Mouse (Mus musculus): ENCODE measurements around the gene Espl1. TPM values are rescaled to one million over a fixed set of nuclear protein-coding genes. Genes with fewer than 3 reads are reported as not detected.

The Espl1 gene
- total and polyA plus RNA-seq, 3 experiments = 49.8 to 142 (median 94.1) TPM

DNA sequence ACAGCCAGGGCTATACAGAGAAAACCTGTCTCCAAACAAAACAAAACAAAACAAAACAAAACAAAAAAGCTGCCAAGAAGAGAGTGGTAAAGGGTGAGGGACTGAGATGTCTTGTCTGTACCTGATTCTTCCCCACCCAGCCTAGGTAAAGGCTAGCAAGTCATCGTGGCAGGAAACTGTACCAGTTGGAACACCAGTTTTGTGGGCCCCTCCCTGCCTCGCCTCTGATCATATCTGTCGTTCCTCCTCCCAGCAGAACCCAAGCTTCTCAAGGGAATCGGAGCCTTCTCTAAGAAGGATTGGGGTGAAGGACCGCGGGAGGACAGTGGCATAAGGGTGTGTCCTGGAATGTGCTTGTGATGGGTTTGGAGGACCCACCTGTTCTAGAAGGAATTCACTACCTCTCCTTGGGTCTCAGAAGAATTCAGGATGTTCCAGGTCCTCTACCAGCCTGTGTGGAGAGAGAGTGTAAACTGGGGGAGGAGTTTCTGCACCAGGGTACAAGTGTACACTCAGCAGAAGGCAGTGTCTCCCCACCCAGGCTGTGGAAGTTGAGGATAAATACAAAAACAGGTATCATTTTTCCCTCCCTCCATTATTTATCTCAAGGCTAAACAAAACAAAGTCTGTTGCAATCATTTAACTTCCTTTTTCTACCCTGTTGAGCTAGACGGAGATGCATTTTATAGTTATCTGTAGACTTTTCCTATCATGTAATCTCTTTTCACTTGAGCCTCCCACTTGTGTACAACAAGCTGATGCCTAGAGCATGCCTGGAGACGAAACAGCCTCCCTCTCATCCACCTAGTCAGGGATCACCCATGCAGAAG is 13.4 kb upstream of the Espl1 start:
- DNase-seq (ENCODE audit: low read depth, low spot score) = peak; percentile 79
- H3K27me3 ChIP-seq (ENCODE audit: control insufficient read depth in 1 of 2, insufficient read depth in 2 of 2, low read length in 2 of 2) = no peaks in the 10 kb centered on the region
- H3K36me3 ChIP-seq (ENCODE audit: control insufficient read depth in 1 of 2, insufficient read depth in 2 of 2, low read length in 2 of 2) = peaks cover 0 to 40% of the 10 kb centered on the region in 2 experiments; a peak in 2 of 4 replicates
- H3K9me3 ChIP-seq (replicated peaks; ENCODE audit: insufficient read depth, low read length) = no peaks in the 10 kb centered on the region
- peaks cover 24% of the 10 kb centered on the region for H3K79me2 ChIP-seq (ENCODE audit: control insufficient read depth, insufficient read depth, low read length, poor library complexity)
- peak overlapping the region; percentile 32 for H3K9ac ChIP-seq (ENCODE audit: control insufficient read depth, low read depth, low read length, poor library complexity, severe bottlenecking)
- H3K4me1 ChIP-seq (ENCODE audit: control insufficient read depth in 1 of 2, insufficient read depth in 2 of 2, low read length in 2 of 2) = peaks cover 12 to 50% of the 10 kb centered on the region in 2 experiments
- H3K4me3 ChIP-seq (ENCODE audit: control insufficient read depth in 1 of 2, insufficient read depth in 1 of 2, low read depth in 2 of 2, low read length in 2 of 2) = peak overlapping the region; percentile 31 to 36
- H3K27ac ChIP-seq (ENCODE audit: control insufficient read depth, low read depth, low read length) = peak overlapping the region; percentile 87
- no peak for TF ChIP-seq CHD2 (IDR thresholded peaks at IDR 0.05; ENCODE audit: low read length)
- no peak for TF ChIP-seq JUND (IDR thresholded peaks at IDR 0.05; ENCODE audit: low read depth, low read length)
- TF ChIP-seq MXI1 (IDR thresholded peaks at IDR 0.05; ENCODE audit: low read depth, low read length) = no peak; the same call in 1 of the 2 replicates
- TF ChIP-seq NRF1 (IDR thresholded peaks at IDR 0.05; ENCODE audit: insufficient read depth, low read depth, low read length, poor library complexity, severe bottlenecking) = no peak
- TF ChIP-seq UBTF (IDR thresholded peaks at IDR 0.05; ENCODE audit: borderline replicate concordance, insufficient read depth, low read depth, low read length) = no peak
- TF ChIP-seq RAD21 (IDR thresholded peaks at IDR 0.05; ENCODE audit: low read depth, low read length) = no peak
- no peak for TF ChIP-seq POLR2AphosphoS5 (IDR thresholded peaks at IDR 0.05; ENCODE audit: borderline replicate concordance, low read depth, low read length)
- peak; percentile 23; the same call in 1 of the 2 replicates for TF ChIP-seq CHD1 (IDR thresholded peaks at IDR 0.05; ENCODE audit: low read depth, low read length)
- peak; percentile 70 for TF ChIP-seq ETS1 (IDR thresholded peaks at IDR 0.05; ENCODE audit: low read depth, low read length)
- peak; percentile 57 to 69 for TF ChIP-seq EP300 (IDR thresholded peaks at IDR 0.05; ENCODE audit: low read depth in 1 of 2, low read length in 2 of 2)
- TF ChIP-seq ZMIZ1 (IDR thresholded peaks at IDR 0.05; ENCODE audit: low read depth, low read length) = 0 out of 2 replicates have a peak, but pooled peaks have one; percentile 30
- no peak for TF ChIP-seq USF1 (IDR thresholded peaks at IDR 0.05; ENCODE audit: low read depth, low read length)
- peak; percentile 51; the same call in 1 of the 2 replicates for TF ChIP-seq MYC (IDR thresholded peaks at IDR 0.05; ENCODE audit: low read depth, low read length)
- TF ChIP-seq MAZ (IDR thresholded peaks at IDR 0.05; ENCODE audit: low read depth, low read length) = 0 out of 2 replicates have a peak, but pooled peaks have one; percentile 6
- TF ChIP-seq SIN3A (IDR thresholded peaks at IDR 0.05; ENCODE audit: low read length) = peak; percentile 59; the same call in 1 of the 2 replicates
- no peak for TF ChIP-seq ZNF384 (IDR thresholded peaks at IDR 0.05; ENCODE audit: low read depth, low read length)
- 0 out of 2 replicates have a peak, but pooled peaks have one; percentile 5 for TF ChIP-seq TCF12 (IDR thresholded peaks at IDR 0.05; ENCODE audit: low read depth, low read length)
- no peak for TF ChIP-seq GABPA (IDR thresholded peaks at IDR 0.05; ENCODE audit: low read depth, low read length)
- no peak for TF ChIP-seq MEF2A (IDR thresholded peaks at IDR 0.05; ENCODE audit: extremely low read depth, insufficient replicate concordance, low read depth, low read length, poor library complexity, severe bottlenecking)
- TF ChIP-seq HCFC1 (IDR thresholded peaks at IDR 0.05; ENCODE audit: low read depth, low read length) = 0 out of 2 replicates have a peak, but pooled peaks have one; percentile 15
- TF ChIP-seq BHLHE40 (IDR thresholded peaks at IDR 0.05; ENCODE audit: borderline replicate concordance, low read depth, low read length) = no peak
- TF ChIP-seq ZC3H11A (IDR thresholded peaks at IDR 0.05; ENCODE audit: low read depth, low read length) = no peak
- TF ChIP-seq POLR2AphosphoS2 (IDR thresholded peaks at IDR 0.05; ENCODE audit: low read length) = peak; percentile 27; the same call in 1 of the 2 replicates
- peak; percentile 9; the same call in 1 of the 2 replicates for TF ChIP-seq MAFK (IDR thresholded peaks at IDR 0.05; ENCODE audit: borderline replicate concordance, low read depth, low read length)
- TF ChIP-seq TBP (IDR thresholded peaks at IDR 0.05; ENCODE audit: low read depth, low read length) = peak; percentile 53; the same call in 1 of the 2 replicates
- TF ChIP-seq CTCF (IDR thresholded peaks at IDR 0.05 in 2 of 3, conservative IDR thresholded peaks at IDR 0.05 in 1 of 3; ENCODE audit: control insufficient read depth in 1 of 3, insufficient read depth in 1 of 3, low read depth in 2 of 3, low read length in 3 of 3, poor library complexity in 1 of 3, severe bottlenecking in 1 of 3) = no peak
- peak; percentile 36; the same call in 1 of the 2 replicates for TF ChIP-seq MAX (IDR thresholded peaks at IDR 0.05; ENCODE audit: low read length)
- no peak for TF ChIP-seq SMC3 (IDR thresholded peaks at IDR 0.05; ENCODE audit: low read depth, low read length)
- TF ChIP-seq ELF1 (IDR thresholded peaks at IDR 0.05; ENCODE audit: low read depth, low read length) = peak; percentile 11; the same call in 1 of the 2 replicates
- TF ChIP-seq GATA1 (IDR thresholded peaks at IDR 0.05; ENCODE audit: low read depth, low read length) = peak; percentile 83
- no peak for TF ChIP-seq TAL1 (IDR thresholded peaks at IDR 0.05; ENCODE audit: low read length)
- no peak for TF ChIP-seq USF2 (IDR thresholded peaks at IDR 0.05; ENCODE audit: borderline replicate concordance in 1 of 2, insufficient read depth in 1 of 2, low read depth in 1 of 2, low read length in 2 of 2)
- no peak for TF ChIP-seq E2F4 (IDR thresholded peaks at IDR 0.05; ENCODE audit: borderline replicate concordance, low read depth, low read length)
- TF ChIP-seq KAT2A (conservative IDR thresholded peaks at IDR 0.05; ENCODE audit: low read depth, low read length) = no peak

All from MEL (cell line).